Mouse (Mus musculus) frontal cortex, postnatal 10 days (tissue): ENCODE measurements around the gene Abhd15.
"Not testable (repeated sequence)": the region's sequence is repeated elsewhere in the genome, so short reads cannot be mapped to it uniquely, and the experiment has no call there.

ENCODE experiments used
- DNase-seq, 2 experiments: peaks; one replicate each; pipeline ENCODE4 v3.0.0; 2022; ENCODE audit warnings: low spot score in 2 of 2, mixed read lengths in 1 of 2

The Abhd15 gene

GRCm38 (mm10) chr11:77512891-77513810 lies 1.8 kb upstream of the Abhd15 start:
- DNase-seq, result peak; percentile 59 to 70

GRCm38 (mm10) chr11:77513811-77514170 lies 1.1 kb upstream of the Abhd15 start:
- DNase-seq, result no peak

GRCm38 (mm10) chr11:77514281-77514831 lies 565 bp upstream of the Abhd15 start:
- DNase-seq, result peak in 1 of 2 experiments; percentile 13

GRCm38 (mm10) chr11:77515637-77516552 lies 974 bp downstream of the Abhd15 start, which contains the start of gene Trp53i13:
Gene Trp53i13, minus strand, starts transcription at chr11:77515980.
- DNase-seq, result peak in 1 of 2 experiments; percentile 24

GRCm38 (mm10) chr11:77516553-77517425 lies 1.9 kb downstream of the Abhd15 start:
- no peak for DNase-seq

GRCm38 (mm10) chr11:77518051-77518798 lies 3.3 kb downstream of the Abhd15 start:
- no peak for DNase-seq

GRCm38 (mm10) chr11:77519043-77519442 lies 4.1 kb downstream of the Abhd15 start, which contains the start of gene Gm10392:
Gene Gm10392, minus strand, starts transcription at chr11:77519198.
- peak in 1 of 2 experiments; percentile 22 for DNase-seq

GRCm38 (mm10) chr11:77520601-77521529 lies 5.9 kb downstream of the Abhd15 start:
- peak; percentile 29 to 36 for DNase-seq

- DNase-seq, result no peak
Measured at GRCm38 (mm10) chr11:77525804-77526486, 11.0 kb downstream of the Abhd15 start.

GRCm38 (mm10) chr11:77528420-77528819 lies 13.5 kb downstream of the Abhd15 start:
- DNase-seq, result not testable (repeated sequence)

- DNase-seq, result no peak
Measured at GRCm38 (mm10) chr11:77529644-77530043, 14.7 kb downstream of the Abhd15 start.

GRCm38 (mm10) chr11:77530862-77531261 lies 15.9 kb downstream of the Abhd15 start:
- no peak for DNase-seq

- DNase-seq, result no peak
Measured at GRCm38 (mm10) chr11:77532202-77532846, 17.4 kb downstream of the Abhd15 start.

- DNase-seq, result no peak
Measured at GRCm38 (mm10) chr11:77545261-77545660, 30.3 kb downstream of the Abhd15 start.

GRCm38 (mm10) chr11:77585201-77585600 lies 70.3 kb downstream of the Abhd15 start:
- no peak for DNase-seq
